Mouse (Mus musculus) megakaryocyte, embryonic 14.5 days (primary cell): ENCODE measurements around the gene Gm26920.

Source experiments
- FLI1 ChIP-seq: IDR thresholded peaks from 2 replicates; pipeline ENCODE4 v1.6.1; 2012; ENCODE audit warnings: low read length, inconsistent platforms, mixed read lengths
- GATA1 ChIP-seq: IDR thresholded peaks from 3 replicates; pipeline ENCODE4 v1.6.1; 2012; ENCODE audit warnings: mixed read lengths, low read length, inconsistent platforms, borderline replicate concordance

DNA sequence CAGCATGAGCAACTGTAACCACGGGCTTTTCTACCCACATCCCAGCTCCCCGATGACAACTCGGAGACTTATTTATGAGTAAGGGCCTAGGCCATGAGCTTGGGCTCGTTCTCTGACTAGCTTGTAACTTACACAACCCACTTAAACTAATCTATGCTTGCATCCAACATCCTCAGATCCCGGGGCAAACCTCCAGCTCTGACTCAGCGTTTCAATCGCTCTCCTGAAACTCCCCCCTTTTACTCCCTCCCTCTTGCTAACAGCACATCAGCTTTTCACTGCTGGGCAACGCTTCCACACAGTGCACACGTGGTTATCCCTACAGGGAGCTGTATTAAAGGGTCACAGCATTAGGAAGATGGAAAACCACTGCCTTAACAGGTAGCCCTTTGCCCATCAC lies 3.7 kb downstream of the Gm26920 start:
- TF ChIP-seq GATA1, result no peak
- no peak for TF ChIP-seq FLI1
